Mouse (Mus musculus): ENCODE measurements at regions not wholly inside any gene's neighbourhood (a gene's known extent, or its start where the extent isn't known, plus 50 kb on each side); places are given as distances from the start of the nearest gene placed in this dataset.
A peak's percentile ranks its signal among the peaks of the same experiment; 100 is the strongest.
"Not testable (repeated sequence)": the region's sequence is repeated elsewhere in the genome, so short reads cannot be mapped to it uniquely, and the experiment has no call there.

- not testable (repeated sequence) for H3K27ac ChIP-seq (ENCODE audit: low read depth, low read length); DNase-seq (ENCODE audit: low spot score); H3K4me2 ChIP-seq (replicated peaks; ENCODE audit: low read depth, low read length); H3K9ac ChIP-seq (ENCODE audit: low read depth, low read length); H3K9me3 ChIP-seq (ENCODE audit: control insufficient read depth, low read length); H3K4me3 ChIP-seq (ENCODE audit: low read depth, low read length); H3K36me3 ChIP-seq (ENCODE audit: control insufficient read depth, insufficient read depth, low read length); H3K4me1 ChIP-seq (replicated peaks; ENCODE audit: control insufficient read depth, insufficient read depth, low read length); ATAC-seq (ENCODE audit: low FRiP score); H3K27me3 ChIP-seq (ENCODE audit: control insufficient read depth, insufficient read depth, low read length)
- WGBS, result 72% methylated on average over 3 of the region's 4 CpGs
Measured at GRCm38 (mm10) chr12:20802027-20802426, 188.2 kb upstream of the Asap2 start.

- not testable (repeated sequence) for H3K27me3 ChIP-seq (ENCODE audit: control insufficient read depth, insufficient read depth, low read length); ATAC-seq (ENCODE audit: low FRiP score); H3K9me3 ChIP-seq (ENCODE audit: control insufficient read depth, low read length); DNase-seq (ENCODE audit: low spot score); H3K4me2 ChIP-seq (replicated peaks; ENCODE audit: low read depth, low read length); H3K9ac ChIP-seq (ENCODE audit: low read depth, low read length); H3K27ac ChIP-seq (ENCODE audit: low read depth, low read length); H3K36me3 ChIP-seq (ENCODE audit: control insufficient read depth, insufficient read depth, low read length); H3K4me1 ChIP-seq (replicated peaks; ENCODE audit: control insufficient read depth, insufficient read depth, low read length); H3K4me3 ChIP-seq (ENCODE audit: low read depth, low read length)
- WGBS, result 86% methylated on average over 3 of the region's 5 CpGs
Measured at GRCm38 (mm10) chr12:20805466-20805865, 184.8 kb upstream of the Asap2 start.

DNA sequence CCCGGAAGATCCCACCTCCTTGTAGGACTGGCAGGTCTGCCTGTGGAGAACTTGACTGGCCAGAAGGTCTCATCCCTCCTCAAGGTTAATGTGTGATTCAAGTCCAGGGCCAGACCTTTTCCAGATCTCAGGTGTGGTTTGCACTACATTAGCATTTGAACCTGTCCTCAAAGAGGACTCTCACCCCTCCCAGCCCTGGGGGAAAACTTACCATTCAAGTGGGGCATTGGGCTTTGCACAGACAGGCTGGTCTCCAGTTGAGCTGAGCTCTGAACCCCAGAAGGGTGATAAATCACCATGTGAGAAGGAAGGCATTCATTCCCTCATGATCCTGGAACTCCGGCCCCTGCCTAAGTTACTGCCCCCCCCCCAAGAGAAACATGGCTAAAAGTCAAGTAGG is 183.6 kb upstream of the Asap2 start:
- ATAC-seq (ENCODE audit: low FRiP score), result no peak
- H3K9me3 ChIP-seq (ENCODE audit: control insufficient read depth, low read length), result peaks cover 9% of the 10 kb centered on the region; the same call in 1 of the 2 replicates

DNA sequence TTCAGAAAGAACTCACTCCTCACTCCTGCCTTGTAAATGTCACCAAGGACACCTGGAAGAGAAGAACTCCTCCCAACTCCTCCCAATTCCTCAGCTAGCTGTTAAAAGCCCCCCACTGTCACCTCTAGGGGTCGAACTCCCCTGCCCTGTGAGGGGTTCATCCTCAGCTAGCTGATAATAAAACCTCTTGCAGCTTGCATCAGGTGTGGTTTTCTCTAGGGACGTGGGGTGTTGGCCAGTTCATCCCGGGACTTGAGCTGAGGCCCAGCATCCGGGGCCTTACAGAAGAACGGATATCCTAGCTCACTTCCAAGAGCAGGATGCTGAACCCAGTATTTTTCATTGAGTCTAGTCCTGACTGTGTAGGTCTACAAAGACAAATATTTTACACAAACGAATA is 176.4 kb upstream of the Asap2 start:
- peaks cover 14% of the 10 kb centered on the region; the same call in 1 of the 2 replicates for H3K9me3 ChIP-seq (ENCODE audit: control insufficient read depth, low read length)
- not testable (repeated sequence) for H3K9ac ChIP-seq (ENCODE audit: low read depth, low read length); H3K4me1 ChIP-seq (replicated peaks; ENCODE audit: control insufficient read depth, insufficient read depth, low read length); H3K36me3 ChIP-seq (ENCODE audit: control insufficient read depth, insufficient read depth, low read length); ATAC-seq (ENCODE audit: low FRiP score); H3K27ac ChIP-seq (ENCODE audit: low read depth, low read length); H3K4me2 ChIP-seq (replicated peaks; ENCODE audit: low read depth, low read length); H3K4me3 ChIP-seq (ENCODE audit: low read depth, low read length); DNase-seq (ENCODE audit: low spot score); H3K27me3 ChIP-seq (ENCODE audit: control insufficient read depth, insufficient read depth, low read length)
- 87% methylated on average over 6 of the region's 6 CpGs for WGBS

More for the DNA sequence above, 183.6 kb upstream of the Asap2 start:
- no peak for DNase-seq (ENCODE audit: low spot score)
- Histone ChIP-seq H3K36me3 (ENCODE audit: control insufficient read depth, insufficient read depth, low read length) (no peaks in the 10 kb centered on the region), H3K4me2 (replicated peaks; ENCODE audit: low read depth, low read length) (no peak overlapping the region), H3K4me1 (replicated peaks; ENCODE audit: control insufficient read depth, insufficient read depth, low read length) (no peaks in the 10 kb centered on the region), H3K27ac (ENCODE audit: low read depth, low read length) (no peak overlapping the region), H3K9ac (ENCODE audit: low read depth, low read length) (no peak overlapping the region), H3K4me3 (ENCODE audit: low read depth, low read length) (no peak overlapping the region), H3K27me3 (ENCODE audit: control insufficient read depth, insufficient read depth, low read length) (no peaks in the 10 kb centered on the region)
- WGBS, result 95% methylated on average over 2 of the region's 2 CpGs

DNA sequence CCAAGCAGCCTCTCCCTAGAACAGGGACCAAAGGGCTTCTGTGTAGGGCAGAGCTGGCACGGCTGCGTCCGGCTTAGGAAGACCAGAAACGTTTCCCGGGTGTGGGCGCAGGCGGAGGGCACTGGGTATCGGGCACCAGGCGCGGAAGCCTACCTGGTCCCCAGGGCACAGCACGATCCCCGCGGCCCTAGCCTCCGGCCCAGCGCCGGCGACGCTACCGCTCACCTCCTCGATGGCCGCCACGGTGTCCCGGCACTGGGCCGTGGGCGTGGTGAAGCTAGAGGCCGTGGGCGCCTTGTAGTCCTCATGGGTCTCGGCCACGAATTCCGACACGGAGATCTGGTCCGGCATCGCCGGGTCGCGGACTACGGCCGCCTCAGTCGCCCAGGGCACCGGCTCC is 175.1 kb upstream of the Asap2 start:
- H3K36me3 ChIP-seq (ENCODE audit: control insufficient read depth, insufficient read depth, low read length); H3K4me2 ChIP-seq (replicated peaks; ENCODE audit: low read depth, low read length); H3K27me3 ChIP-seq (ENCODE audit: control insufficient read depth, insufficient read depth, low read length); ATAC-seq (ENCODE audit: low FRiP score); H3K4me1 ChIP-seq (replicated peaks; ENCODE audit: control insufficient read depth, insufficient read depth, low read length); H3K9ac ChIP-seq (ENCODE audit: low read depth, low read length); H3K27ac ChIP-seq (ENCODE audit: low read depth, low read length): not testable (repeated sequence)
- H3K4me3 ChIP-seq (ENCODE audit: low read depth, low read length), result peak overlapping the region; percentile 19; the same call in 1 of the 2 replicates
- 17% methylated on average over 40 of the region's 40 CpGs for WGBS
- peaks cover 14% of the 10 kb centered on the region; the same call in 1 of the 2 replicates for H3K9me3 ChIP-seq (ENCODE audit: control insufficient read depth, low read length)
- DNase-seq (ENCODE audit: low spot score), result peak; percentile 0

- ATAC-seq (ENCODE audit: low FRiP score) (0 out of 2 replicates have a peak, but pooled peaks have one; percentile 45), DNase-seq (ENCODE audit: low spot score) (peak; percentile 19)
- Histone ChIP-seq H3K4me2 (replicated peaks; ENCODE audit: low read depth, low read length) (no peak overlapping the region), H3K9me3 (ENCODE audit: control insufficient read depth, low read length) (peaks cover 12% of the 10 kb centered on the region; the same call in 1 of the 2 replicates), H3K4me1 (replicated peaks; ENCODE audit: control insufficient read depth, insufficient read depth, low read length) (no peaks in the 10 kb centered on the region), H3K27me3 (ENCODE audit: control insufficient read depth, insufficient read depth, low read length) (no peaks in the 10 kb centered on the region), H3K9ac (ENCODE audit: low read depth, low read length) (no peak overlapping the region), H3K27ac (ENCODE audit: low read depth, low read length) (no peak overlapping the region), H3K4me3 (ENCODE audit: low read depth, low read length) (peak overlapping the region; percentile 19; the same call in 1 of the 2 replicates), H3K36me3 (ENCODE audit: control insufficient read depth, insufficient read depth, low read length) (no peaks in the 10 kb centered on the region)
- WGBS, result 8% methylated on average over 20 of the region's 38 CpGs
Measured at GRCm38 (mm10) chr12:20815599-20815998, 174.7 kb upstream of the Asap2 start.

DNA sequence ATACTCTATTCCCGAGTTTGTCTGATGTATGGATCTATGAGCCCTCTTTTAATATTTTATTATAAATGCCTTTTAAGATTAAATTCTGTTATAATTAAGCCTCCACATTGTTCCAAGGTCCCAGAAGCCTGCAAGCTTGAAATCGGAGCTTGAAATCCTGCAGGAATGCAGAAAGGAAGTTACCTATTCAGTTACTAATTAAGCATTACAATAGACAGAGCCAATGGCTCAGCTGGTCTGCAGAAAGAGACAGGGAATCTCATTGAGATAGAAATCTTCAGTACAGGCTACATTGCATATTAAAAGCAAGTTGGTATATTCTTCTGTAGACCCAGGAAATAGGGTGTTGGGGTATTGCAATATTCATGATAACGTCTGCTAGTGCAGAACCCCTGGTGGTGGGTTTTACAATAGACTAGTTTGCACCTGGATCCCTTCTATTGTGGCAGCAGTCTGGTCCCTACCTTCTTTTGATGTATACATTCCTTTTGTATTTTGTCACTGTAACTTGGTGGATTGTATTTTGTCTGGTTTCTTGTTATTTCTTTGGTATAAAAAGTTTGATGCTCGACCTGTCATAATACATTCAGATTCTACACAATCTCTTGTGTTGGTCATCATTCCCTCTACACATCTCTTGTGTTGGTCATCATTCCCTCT is 146.5 kb upstream of the Asap2 start:
- not testable (repeated sequence) for H3K27me3 ChIP-seq (ENCODE audit: control insufficient read depth, insufficient read depth, low read length); H3K9ac ChIP-seq (ENCODE audit: low read depth, low read length); DNase-seq (ENCODE audit: low spot score); H3K9me3 ChIP-seq (ENCODE audit: control insufficient read depth, low read length); H3K4me2 ChIP-seq (replicated peaks; ENCODE audit: low read depth, low read length); H3K36me3 ChIP-seq (ENCODE audit: control insufficient read depth, insufficient read depth, low read length); ATAC-seq (ENCODE audit: low FRiP score); H3K27ac ChIP-seq (ENCODE audit: low read depth, low read length); H3K4me1 ChIP-seq (replicated peaks; ENCODE audit: control insufficient read depth, insufficient read depth, low read length); H3K4me3 ChIP-seq (ENCODE audit: low read depth, low read length)
- WGBS, result 72% methylated on average over 4 of the region's 4 CpGs

DNA sequence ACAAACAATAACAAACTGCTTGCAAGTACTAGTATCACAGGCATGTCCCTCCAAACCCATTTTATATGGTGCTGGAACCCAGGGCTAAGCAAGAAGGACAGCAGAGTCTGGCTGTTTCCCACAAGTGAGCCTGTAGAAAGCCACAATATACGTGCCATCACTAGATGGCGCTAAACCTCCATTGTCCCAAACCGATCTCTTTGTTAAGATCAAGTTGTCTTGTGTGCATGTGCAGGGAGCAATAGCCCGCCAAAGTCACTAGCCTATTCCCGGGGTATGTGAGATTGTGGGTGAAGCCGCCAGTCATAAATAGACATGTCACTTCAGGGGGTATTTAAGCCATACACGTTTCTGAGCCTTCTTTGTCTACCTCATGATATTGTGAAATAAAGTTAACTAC is 145.4 kb upstream of the Asap2 start:
- H3K4me2 ChIP-seq (replicated peaks; ENCODE audit: low read depth, low read length); H3K27me3 ChIP-seq (ENCODE audit: control insufficient read depth, insufficient read depth, low read length); H3K27ac ChIP-seq (ENCODE audit: low read depth, low read length); H3K4me3 ChIP-seq (ENCODE audit: low read depth, low read length); H3K36me3 ChIP-seq (ENCODE audit: control insufficient read depth, insufficient read depth, low read length); H3K9ac ChIP-seq (ENCODE audit: low read depth, low read length); H3K9me3 ChIP-seq (ENCODE audit: control insufficient read depth, low read length); H3K4me1 ChIP-seq (replicated peaks; ENCODE audit: control insufficient read depth, insufficient read depth, low read length); ATAC-seq (ENCODE audit: low FRiP score): not testable (repeated sequence)
- WGBS, result 47% methylated on average over 7 of the region's 7 CpGs
- DNase-seq (ENCODE audit: low spot score), result peak; percentile 40

DNA sequence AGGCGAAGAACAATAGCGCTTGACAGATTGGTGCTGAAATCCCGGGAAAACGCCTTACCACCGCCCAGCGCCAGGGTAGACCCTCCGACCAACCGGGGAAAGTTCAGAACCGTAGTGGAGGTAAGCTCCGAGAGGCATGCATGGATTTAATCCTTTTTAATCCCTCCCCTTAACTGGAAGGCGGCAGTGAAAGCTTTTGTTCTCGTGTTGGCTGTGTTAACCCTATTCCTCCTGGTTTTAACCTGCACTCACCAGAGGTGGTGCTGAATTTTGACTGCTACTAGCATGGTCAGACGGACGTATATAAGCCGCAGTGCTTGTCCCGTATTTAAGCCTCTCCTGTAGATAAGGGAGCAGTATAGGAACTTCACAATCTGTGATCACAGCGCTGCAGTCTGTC is 145.0 kb upstream of the Asap2 start:
- Histone ChIP-seq H3K4me3 (ENCODE audit: low read depth, low read length) (no peak overlapping the region), H3K36me3 (ENCODE audit: control insufficient read depth, insufficient read depth, low read length) (no peaks in the 10 kb centered on the region), H3K27ac (ENCODE audit: low read depth, low read length) (no peak overlapping the region), H3K9me3 (ENCODE audit: control insufficient read depth, low read length) (peaks cover 6% of the 10 kb centered on the region), H3K9ac (ENCODE audit: low read depth, low read length) (no peak overlapping the region), H3K4me1 (replicated peaks; ENCODE audit: control insufficient read depth, insufficient read depth, low read length) (no peaks in the 10 kb centered on the region), H3K27me3 (ENCODE audit: control insufficient read depth, insufficient read depth, low read length) (no peaks in the 10 kb centered on the region), H3K4me2 (replicated peaks; ENCODE audit: low read depth, low read length) (no peak overlapping the region)
- ATAC-seq (ENCODE audit: low FRiP score) (no peak), DNase-seq (ENCODE audit: low spot score) (peak; percentile 3)
- WGBS, result 63% methylated on average over 17 of the region's 17 CpGs
